Mouse (Mus musculus) limb, embryonic 15.5 days (tissue): ENCODE data around the gene Plekhm3. TPM values are rescaled to one million over a fixed set of nuclear protein-coding genes. Genes with fewer than 3 reads are reported as not detected.

Experiments
- ATAC-seq: fragments of 200-750 bp; cut with Nextera tagmentation; 2 replicates; pipeline ENCODE4 v1.8.0; 2017; ENCODE audit warnings: low read depth, moderate TSS enrichment; ENCODE audit not compliant: insufficient number of reproducible peaks, low FRiP score, low TSS enrichment
- H3K27ac ChIP-seq: fragments of 300-500 bp; sonication (generic); 2 replicates; pipeline ENCODE4 v1.5.1; 2015; ENCODE audit warnings: moderate library complexity, mild to moderate bottlenecking, inconsistent platforms
- H3K27me3 ChIP-seq: fragments of 300-500 bp; sonication (generic); 2 replicates; pipeline ENCODE4 v1.6.1; 2015; ENCODE audit warnings: inconsistent platforms
- H3K36me3 ChIP-seq: fragments of 300-500 bp; sonication (generic); 2 replicates; pipeline ENCODE4 v1.6.1; 2015; ENCODE audit warnings: inconsistent platforms
- H3K4me1 ChIP-seq: fragments of 300-500 bp; sonication (generic); 2 replicates; pipeline ENCODE4 v1.6.1; 2015; ENCODE audit warnings: inconsistent platforms
- H3K4me2 ChIP-seq: fragments of 300-500 bp; sonication (generic); 2 replicates; pipeline ENCODE4 v1.6.1; 2015; ENCODE audit warnings: mild to moderate bottlenecking, inconsistent platforms
- H3K4me3 ChIP-seq: fragments of 300-500 bp; sonication (generic); 2 replicates; pipeline ENCODE4 v1.5.1; 2015; ENCODE audit warnings: mild to moderate bottlenecking, inconsistent platforms
- H3K9ac ChIP-seq: fragments of 300-500 bp; sonication (generic); 2 replicates; pipeline ENCODE4 v1.6.1; 2015; ENCODE audit warnings: inconsistent platforms
- H3K9me3 ChIP-seq: fragments of 300-500 bp; sonication (generic); 2 replicates; pipeline ENCODE4 v1.6.1; 2016; ENCODE audit warnings: inconsistent platforms
- WGBS: fragments of 180-500 bp; shearing (Covaris S2); methylation state at CpG from one replicate; pipeline ENCODE4 v1.1.7; 2015; 5-methylcytosine and 5-hydroxymethylcytosine counted together
- polyA plus RNA-seq: library from polyadenylated mRNA; unstranded; fragments of >200 nt; fragmentation: Nextera tagmentation; extraction: Ambion mirVana; gene quantifications from 2 replicates; pipeline ENCODE4 v1.2.1, GENCODE M21; 2015

Gene Plekhm3
- polyA plus RNA-seq, 1 experiment from 2014 or later = 6.6 TPM

DNA sequence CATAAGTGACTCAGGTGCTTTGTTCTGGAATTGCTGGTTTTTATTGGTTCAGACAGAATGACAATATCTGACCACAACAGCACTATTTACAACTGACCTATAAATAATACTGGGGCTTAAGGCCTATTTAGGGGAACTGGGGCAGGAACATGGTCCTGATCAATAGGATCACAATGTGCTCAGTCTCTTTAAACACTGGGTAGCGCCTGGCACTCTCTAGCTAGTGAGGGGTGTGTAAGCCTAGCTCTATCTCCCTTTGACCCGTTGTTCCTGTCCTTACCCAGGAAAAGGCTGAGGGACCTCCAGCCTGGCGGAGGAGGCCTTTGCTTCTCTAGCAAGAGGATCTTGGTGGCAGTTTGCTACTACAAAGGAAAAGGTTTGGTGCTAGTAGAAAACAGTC lies 111.6 kb downstream of the Plekhm3 start:
- H3K27me3 ChIP-seq = no peaks in the 10 kb centered on the region
- H3K36me3 ChIP-seq = no peaks in the 10 kb centered on the region
- ATAC-seq = no peak
- H3K9me3 ChIP-seq = no peaks in the 10 kb centered on the region
- H3K27ac ChIP-seq = no peak overlapping the region
- peaks cover 23% of the 10 kb centered on the region for H3K4me1 ChIP-seq
- H3K4me2 ChIP-seq = no peak overlapping the region
- WGBS = 75% methylated on average over 3 of the region's 3 CpGs
- no peak overlapping the region for H3K4me3 ChIP-seq
- H3K9ac ChIP-seq = no peak overlapping the region

DNA sequence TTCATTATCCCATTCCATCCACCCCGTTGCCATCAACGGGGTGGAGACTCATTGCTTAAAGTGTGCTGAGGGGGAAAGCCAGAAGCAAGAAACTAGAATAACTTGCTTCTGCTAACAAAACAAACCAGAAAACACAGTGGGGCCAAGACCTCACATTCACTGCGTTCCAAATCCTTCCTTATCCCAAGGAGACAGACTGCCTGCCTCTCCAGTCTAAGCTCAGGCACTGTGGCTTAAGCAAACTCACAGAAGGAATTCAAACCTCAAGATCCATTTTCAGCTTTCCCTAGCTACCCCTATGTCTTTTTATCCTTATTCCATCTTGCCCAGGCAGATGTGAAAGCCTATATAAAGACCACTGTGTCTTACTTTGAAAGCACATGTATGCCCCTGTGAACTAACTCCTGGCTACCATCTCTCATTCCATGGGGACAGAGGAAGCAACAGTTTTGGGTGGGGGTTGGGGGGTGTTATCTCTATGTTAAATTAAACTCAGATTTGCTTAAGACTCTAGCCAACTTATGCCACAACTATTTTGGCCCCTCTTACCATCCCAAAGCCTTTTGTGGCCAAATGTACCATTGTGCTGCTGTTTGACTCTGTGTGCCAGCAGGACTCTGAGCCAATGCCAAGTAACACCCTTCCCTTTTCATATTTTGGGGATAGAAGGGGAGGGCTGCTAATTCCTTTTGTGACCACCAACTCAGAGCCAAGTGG lies 112.6 kb downstream of the Plekhm3 start:
- H3K27ac ChIP-seq = no peak overlapping the region
- H3K36me3 ChIP-seq = no peaks in the 10 kb centered on the region
- WGBS = 66% methylated on average over 3 of the region's 3 CpGs
- H3K27me3 ChIP-seq = no peaks in the 10 kb centered on the region
- H3K4me3 ChIP-seq = no peak overlapping the region
- ATAC-seq = no peak
- H3K4me1 ChIP-seq = peaks cover 21% of the 10 kb centered on the region
- no peaks in the 10 kb centered on the region for H3K9me3 ChIP-seq
- no peak overlapping the region for H3K4me2 ChIP-seq
- no peak overlapping the region for H3K9ac ChIP-seq

DNA sequence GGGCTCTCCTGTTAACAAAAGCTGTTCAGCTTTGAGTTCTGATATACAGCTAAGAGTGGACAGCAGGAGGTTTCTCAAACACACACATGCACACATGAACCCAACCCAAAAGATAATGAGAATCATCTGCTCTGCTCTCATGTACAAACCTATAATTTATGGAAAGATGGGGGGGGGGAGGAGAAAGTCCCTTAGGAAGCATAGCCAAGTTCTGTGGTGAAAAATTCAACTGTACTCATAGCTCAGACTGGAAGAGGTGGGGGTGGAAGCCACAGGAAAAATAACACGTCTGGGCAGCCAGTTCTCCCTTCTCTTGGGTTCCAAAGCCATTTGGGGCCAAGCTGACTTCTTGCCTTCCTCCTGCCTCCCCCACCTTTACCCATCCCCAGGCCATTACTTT lies 115.7 kb downstream of the Plekhm3 start:
- H3K9me3 ChIP-seq = no peaks in the 10 kb centered on the region
- H3K9ac ChIP-seq = no peak overlapping the region
- no peaks in the 10 kb centered on the region for H3K36me3 ChIP-seq
- WGBS = 12% methylated on average over 1 of the region's 1 CpGs
- no peak overlapping the region for H3K4me2 ChIP-seq
- H3K27ac ChIP-seq = no peak overlapping the region
- H3K27me3 ChIP-seq = no peaks in the 10 kb centered on the region
- no peak for ATAC-seq
- H3K4me3 ChIP-seq = no peak overlapping the region
- peaks cover 5% of the 10 kb centered on the region; the same call in 1 of the 2 replicates for H3K4me1 ChIP-seq

DNA sequence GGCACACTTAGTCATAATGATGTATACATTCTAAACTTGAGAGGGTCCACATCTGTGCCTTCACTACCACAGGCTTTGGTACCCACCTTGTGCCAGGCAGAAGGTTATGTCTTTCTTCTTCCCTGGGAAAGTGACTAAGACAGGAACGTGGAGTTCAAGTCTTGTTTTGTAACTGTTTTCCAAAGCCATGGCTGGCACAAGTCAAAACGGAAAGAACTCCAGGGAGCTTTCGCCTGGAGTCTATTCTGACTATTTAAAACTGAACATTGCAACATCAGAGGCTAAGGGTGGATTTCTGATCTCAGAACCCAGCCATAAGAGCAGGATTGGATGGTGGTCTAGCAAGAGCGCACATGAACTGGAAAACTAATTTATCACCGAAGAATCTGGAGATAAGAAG lies 120.0 kb downstream of the Plekhm3 start:
- Histone ChIP-seq H3K27me3 (no peaks in the 10 kb centered on the region), H3K4me1 (peaks cover 3% of the 10 kb centered on the region; the same call in 1 of the 2 replicates), H3K4me2 (no peak overlapping the region), H3K9me3 (no peaks in the 10 kb centered on the region), H3K9ac (no peak overlapping the region), H3K36me3 (no peaks in the 10 kb centered on the region), H3K27ac (no peak overlapping the region), H3K4me3 (no peak overlapping the region)
- no peak for ATAC-seq
- WGBS = 88% methylated on average over 5 of the region's 5 CpGs

DNA sequence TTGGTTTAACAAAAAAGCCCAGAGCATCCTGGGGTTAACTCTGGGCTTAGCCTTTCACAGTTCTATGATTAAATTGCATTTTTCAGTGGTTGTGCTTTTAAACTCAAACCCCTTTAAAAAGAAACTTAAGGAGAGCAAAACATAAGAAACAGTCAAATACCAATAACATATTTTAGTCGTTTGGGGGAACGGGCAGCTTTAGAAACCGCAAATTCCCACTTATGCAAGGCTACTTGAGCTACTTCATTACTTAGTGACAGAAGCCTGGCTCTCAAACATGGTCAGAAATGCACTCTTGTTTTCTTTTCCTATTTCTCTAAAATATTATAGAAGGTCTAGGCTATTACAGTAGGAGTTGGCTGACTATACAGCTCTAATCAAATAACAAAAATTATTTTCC lies 120.5 kb downstream of the Plekhm3 start:
- 38% methylated on average over 3 of the region's 3 CpGs for WGBS
- peaks cover 2% of the 10 kb centered on the region; the same call in 1 of the 2 replicates for H3K4me1 ChIP-seq
- H3K9me3 ChIP-seq = no peaks in the 10 kb centered on the region
- H3K9ac ChIP-seq = no peak overlapping the region
- no peak overlapping the region for H3K4me2 ChIP-seq
- no peaks in the 10 kb centered on the region for H3K27me3 ChIP-seq
- H3K4me3 ChIP-seq = no peak overlapping the region
- H3K36me3 ChIP-seq = no peaks in the 10 kb centered on the region
- ATAC-seq = no peak
- H3K27ac ChIP-seq = no peak overlapping the region

DNA sequence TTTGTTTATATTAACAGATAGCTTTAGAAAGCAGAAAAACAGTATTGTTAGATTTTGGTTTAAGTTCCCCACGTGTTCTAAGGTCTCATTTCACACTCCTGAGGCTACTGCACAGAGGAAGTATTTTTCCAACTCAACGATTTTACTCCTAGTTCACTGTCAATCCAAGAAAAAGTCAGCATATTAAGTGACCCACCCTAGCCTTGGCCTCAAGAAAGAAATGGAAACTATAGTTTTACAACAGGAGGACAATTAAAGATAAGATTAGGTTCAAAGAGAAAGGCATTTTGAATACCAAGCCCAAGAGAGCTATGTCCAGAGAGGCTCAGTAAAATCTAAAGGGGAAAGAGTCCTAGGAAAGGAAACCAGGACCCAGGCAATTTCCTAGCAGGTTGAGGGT lies 125.1 kb downstream of the Plekhm3 start:
- no peak overlapping the region for H3K4me3 ChIP-seq
- no peak for ATAC-seq
- no peaks in the 10 kb centered on the region for H3K9me3 ChIP-seq
- H3K4me1 ChIP-seq = no peaks in the 10 kb centered on the region
- H3K27ac ChIP-seq = no peak overlapping the region
- H3K27me3 ChIP-seq = no peaks in the 10 kb centered on the region
- no peaks in the 10 kb centered on the region for H3K36me3 ChIP-seq
- 61% methylated on average over 2 of the region's 2 CpGs for WGBS
- H3K9ac ChIP-seq = no peak overlapping the region
- no peak overlapping the region for H3K4me2 ChIP-seq

DNA sequence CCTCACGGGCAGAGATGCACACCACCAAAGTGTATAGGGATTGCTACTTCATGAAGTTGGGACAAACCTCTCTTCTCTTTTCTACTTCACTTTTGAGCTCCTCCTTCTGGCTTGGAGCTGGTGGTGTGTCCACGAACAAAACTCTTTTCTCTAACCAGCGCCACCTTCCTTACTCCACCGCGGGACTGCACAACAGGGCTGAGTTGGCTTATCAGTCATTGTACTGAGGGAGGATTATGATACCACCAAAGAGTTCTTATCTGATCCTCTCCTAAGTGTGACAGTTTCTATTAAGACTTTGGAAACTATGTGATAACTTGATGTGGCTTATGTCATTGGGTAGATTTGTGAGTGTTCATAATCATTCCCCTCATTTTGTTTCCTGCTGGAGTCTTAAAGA lies 129.2 kb downstream of the Plekhm3 start:
- 0 out of 2 replicates have a peak, but pooled peaks cover 3% of the 10 kb centered on the region for H3K4me1 ChIP-seq
- no peak overlapping the region for H3K27ac ChIP-seq
- H3K36me3 ChIP-seq = no peaks in the 10 kb centered on the region
- WGBS = 90% methylated on average over 5 of the region's 5 CpGs
- H3K4me2 ChIP-seq = no peak overlapping the region
- no peaks in the 10 kb centered on the region for H3K27me3 ChIP-seq
- H3K4me3 ChIP-seq = no peak overlapping the region
- no peaks in the 10 kb centered on the region for H3K9me3 ChIP-seq
- no peak for ATAC-seq
- no peak overlapping the region for H3K9ac ChIP-seq

DNA sequence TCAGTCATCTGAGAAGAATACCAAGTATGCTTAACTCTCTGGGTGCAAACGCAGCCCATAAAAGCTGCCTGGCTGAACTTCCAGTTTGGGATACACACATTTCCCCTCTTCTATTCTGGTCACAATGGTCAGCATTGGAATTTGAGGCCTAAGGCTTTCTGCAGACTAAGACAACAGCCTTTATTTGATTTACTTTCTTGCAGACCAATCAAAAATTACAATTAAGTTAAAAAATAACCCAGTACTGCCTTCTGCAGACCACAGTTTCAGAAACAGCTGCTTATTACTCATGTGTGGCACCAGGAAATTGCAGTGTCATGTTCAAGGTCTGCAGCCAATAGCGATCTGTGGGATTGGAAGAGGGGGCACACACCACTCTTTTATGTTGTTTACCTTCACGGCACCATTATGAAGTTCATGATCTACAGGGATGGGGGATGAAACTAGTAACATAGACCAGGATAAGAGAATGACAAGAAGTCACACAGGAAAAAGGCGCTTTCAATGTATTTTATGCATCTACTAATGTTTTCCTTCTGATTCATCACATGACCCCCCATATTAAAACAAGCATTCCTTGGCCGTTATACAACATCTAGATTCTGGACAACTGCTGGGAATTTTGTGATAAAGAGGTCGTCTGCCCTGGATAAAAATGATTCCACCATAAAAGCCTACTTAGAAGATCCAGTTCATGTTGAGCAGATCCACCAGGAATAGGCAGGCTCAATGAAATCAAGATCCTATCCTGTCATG lies 130.1 kb downstream of the Plekhm3 start:
- H3K4me1 ChIP-seq = 0 out of 2 replicates have a peak, but pooled peaks cover 3% of the 10 kb centered on the region
- H3K9ac ChIP-seq = no peak overlapping the region
- no peaks in the 10 kb centered on the region for H3K36me3 ChIP-seq
- no peaks in the 10 kb centered on the region for H3K9me3 ChIP-seq
- WGBS = 68% methylated on average over 6 of the region's 6 CpGs
- no peak overlapping the region for H3K27ac ChIP-seq
- no peaks in the 10 kb centered on the region for H3K27me3 ChIP-seq
- ATAC-seq = no peak
- no peak overlapping the region for H3K4me3 ChIP-seq
- no peak overlapping the region for H3K4me2 ChIP-seq

DNA sequence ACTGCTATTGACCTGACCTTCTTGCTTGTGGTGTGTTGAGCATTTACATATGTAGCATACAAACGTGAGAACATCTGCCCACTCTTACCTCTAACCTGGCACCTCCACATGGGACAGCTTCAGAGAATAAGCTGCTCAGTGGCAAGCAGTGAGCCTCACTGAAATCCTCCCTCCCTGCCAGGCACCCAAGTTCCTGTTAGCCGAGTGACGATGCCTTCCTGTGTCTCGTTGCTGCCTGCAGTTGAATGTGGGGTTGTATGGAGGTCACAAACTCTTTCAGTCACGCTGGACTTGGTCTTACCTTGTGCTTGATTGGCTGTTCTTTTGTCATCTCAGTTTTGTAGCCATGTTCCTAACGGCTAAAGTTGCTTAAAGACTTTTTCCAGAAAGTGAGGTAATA lies 133.1 kb downstream of the Plekhm3 start:
- Histone ChIP-seq H3K9me3 (no peaks in the 10 kb centered on the region), H3K9ac (no peak overlapping the region), H3K4me2 (no peak overlapping the region), H3K27me3 (no peaks in the 10 kb centered on the region), H3K36me3 (no peaks in the 10 kb centered on the region), H3K4me1 (0 out of 2 replicates have a peak, but pooled peaks cover 3% of the 10 kb centered on the region), H3K27ac (no peak overlapping the region), H3K4me3 (no peak overlapping the region)
- no peak for ATAC-seq
- 50% methylated on average over 6 of the region's 6 CpGs for WGBS

DNA sequence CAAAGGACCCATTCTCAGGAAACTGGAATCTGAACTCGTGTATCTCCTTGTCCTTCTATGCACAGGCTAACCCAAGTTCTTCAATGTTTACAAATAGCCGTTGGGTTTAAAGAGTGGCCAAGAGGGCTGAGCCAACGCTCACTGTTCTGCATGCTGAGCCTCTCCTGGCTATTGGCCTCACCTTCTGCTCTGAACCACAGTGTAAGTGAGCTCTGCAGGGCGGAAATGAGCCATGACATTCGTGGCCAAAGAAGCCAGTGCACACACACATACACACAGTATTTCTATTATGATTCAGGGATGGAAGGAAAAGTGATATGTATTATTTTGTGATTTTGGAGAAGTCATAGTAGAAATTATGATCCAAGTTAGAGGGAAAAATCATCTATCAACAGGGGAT lies 138.9 kb downstream of the Plekhm3 start:
- WGBS = 78% methylated on average over 5 of the region's 5 CpGs
- Histone ChIP-seq H3K9me3 (no peaks in the 10 kb centered on the region), H3K4me3 (no peak overlapping the region), H3K27me3 (no peaks in the 10 kb centered on the region), H3K27ac (no peak overlapping the region), H3K36me3 (no peaks in the 10 kb centered on the region), H3K9ac (no peak overlapping the region), H3K4me2 (no peak overlapping the region), H3K4me1 (no peaks in the 10 kb centered on the region)
- no peak for ATAC-seq

DNA sequence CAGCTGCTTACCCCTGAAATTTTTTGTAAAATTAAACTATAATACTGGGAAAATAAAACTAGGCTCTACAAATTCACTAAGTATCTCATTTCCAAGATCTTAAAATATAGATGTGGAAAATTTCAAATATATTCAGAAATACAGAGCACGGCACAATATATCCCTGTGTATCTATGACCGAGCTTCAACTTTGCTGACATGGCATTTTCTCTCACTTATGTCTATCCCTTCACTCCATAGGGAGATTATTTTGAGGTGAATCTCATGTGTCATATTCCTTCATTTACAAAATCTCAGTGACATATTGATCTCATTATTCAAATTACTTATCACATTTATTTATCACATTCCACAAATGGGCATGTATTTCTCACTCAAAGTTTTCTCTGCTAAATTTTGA lies 143.4 kb downstream of the Plekhm3 start:
- no peaks in the 10 kb centered on the region for H3K27me3 ChIP-seq
- no peaks in the 10 kb centered on the region for H3K9me3 ChIP-seq
- WGBS = 92% methylated on average over 2 of the region's 2 CpGs
- H3K36me3 ChIP-seq = no peaks in the 10 kb centered on the region
- no peak overlapping the region for H3K4me3 ChIP-seq
- no peak overlapping the region for H3K27ac ChIP-seq
- peaks cover 6% of the 10 kb centered on the region for H3K4me1 ChIP-seq
- no peak overlapping the region for H3K9ac ChIP-seq
- no peak overlapping the region for H3K4me2 ChIP-seq
- no peak for ATAC-seq

DNA sequence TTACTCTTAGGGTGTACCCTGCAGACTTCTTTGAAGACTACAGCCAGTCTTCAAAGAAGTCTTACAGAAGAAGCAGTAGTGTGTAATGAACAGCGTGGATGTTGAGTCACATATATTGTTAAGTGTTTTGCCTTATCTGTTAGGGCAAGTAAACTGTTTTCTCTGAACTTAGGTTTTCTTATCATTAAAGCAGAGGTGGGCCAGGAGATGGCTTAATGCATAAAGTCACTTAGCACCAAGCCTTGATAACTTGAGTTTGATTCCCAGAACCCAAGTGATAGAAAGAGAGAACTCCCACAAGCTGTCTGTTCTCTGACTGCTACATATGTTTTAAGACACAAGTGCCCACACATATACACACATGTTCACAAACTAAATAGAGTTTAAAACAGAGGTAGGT lies 144.7 kb downstream of the Plekhm3 start:
- no peak for ATAC-seq
- no peak overlapping the region for H3K4me3 ChIP-seq
- H3K4me1 ChIP-seq = peaks cover 6% of the 10 kb centered on the region
- no peak overlapping the region for H3K9ac ChIP-seq
- H3K9me3 ChIP-seq = no peaks in the 10 kb centered on the region
- H3K36me3 ChIP-seq = no peaks in the 10 kb centered on the region
- WGBS = 95% methylated on average over 1 of the region's 1 CpGs
- H3K4me2 ChIP-seq = no peak overlapping the region
- no peaks in the 10 kb centered on the region for H3K27me3 ChIP-seq
- H3K27ac ChIP-seq = no peak overlapping the region
